Mouse (Mus musculus): ENCODE data around the gene Dcaf17. TPM values are rescaled to one million over a fixed set of nuclear protein-coding genes. Genes with fewer than 3 reads are reported as not detected.

Dcaf17 gene
- 19.0 and 22.0 TPM in 2 replicates for polyA plus RNA-seq (2014; fragmentation: Nextera tagmentation; extraction: Ambion mirVana)

DNA sequence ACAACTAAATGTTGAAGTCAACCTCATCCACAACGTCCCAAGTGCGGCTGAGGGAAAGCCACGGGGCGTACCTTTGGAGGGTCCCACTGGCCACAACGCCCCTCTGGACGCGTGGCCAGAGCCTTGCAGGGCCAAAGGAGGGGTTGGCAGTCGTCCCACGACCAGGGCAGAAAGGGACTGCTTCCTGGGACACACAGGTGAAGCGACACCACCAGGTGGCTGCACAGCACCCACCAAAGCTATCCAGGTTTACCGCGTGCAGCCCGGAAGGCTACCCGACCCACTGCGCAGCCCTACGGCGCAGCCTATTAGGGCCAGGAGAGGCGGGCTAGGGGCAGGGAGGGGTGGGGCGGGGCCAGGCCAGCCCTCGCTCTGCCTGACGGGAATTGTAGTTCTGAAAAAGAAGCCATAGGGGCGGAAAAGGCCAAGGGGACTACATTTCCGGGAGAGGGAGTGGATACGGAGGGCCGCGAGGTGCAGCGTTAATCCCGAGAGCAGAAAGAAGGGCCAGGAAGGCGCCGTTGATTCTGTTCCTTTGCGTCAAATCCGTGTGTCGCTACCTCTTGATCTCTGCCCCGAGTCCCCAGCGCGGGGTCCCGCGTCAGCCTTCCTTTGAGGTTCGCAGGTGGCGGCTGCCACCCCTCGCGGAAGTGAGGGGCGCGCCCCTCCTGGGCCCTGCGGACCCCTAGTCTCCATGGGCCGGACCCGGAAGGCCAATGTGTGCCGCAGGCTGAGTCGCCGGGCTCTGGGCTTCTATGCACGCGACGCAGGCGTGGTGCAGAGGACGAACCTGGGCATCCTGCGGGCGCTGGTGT, at the start of gene Dcaf17, which contains the start of gene Mettl8:
TSS of gene Dcaf17 (plus strand) at position 29 of the 815 bp plus-strand sequence.
TSS of gene Mettl8 (minus strand) at position 284 of the 815 bp plus-strand sequence.
- Histone ChIP-seq H3K9ac (ENCODE audit: low read length) (peak within 1 kb of the TSS; percentile 92), H3K9me3 (ENCODE audit: control insufficient read depth, low read length) (no peaks in the 10 kb centered on the region), H3K4me2 (ENCODE audit: low read length) (peak within 1 kb of the TSS; percentile 84), H3K27ac (replicated peaks in 1 of 2; ENCODE audit: control insufficient read depth in 1 of 2, insufficient read depth in 1 of 2, low read depth in 2 of 2, low read length in 2 of 2) (peak within 1 kb of the TSS; percentile 93 to 94), H3K4me1 (ENCODE audit: control insufficient read depth in 2 of 2, insufficient read depth in 2 of 2, low read length in 2 of 2) (peaks cover 0 to 4% of the 10 kb centered on the region in 2 experiments; a peak in 3 of 4 replicates), H3K27me3 (ENCODE audit: control insufficient read depth, insufficient read depth, low read length) (no peaks in the 10 kb centered on the region), H3K4me3 (ENCODE audit: control insufficient read depth in 1 of 2, insufficient read depth in 1 of 2, low read depth in 1 of 2, low read length in 2 of 2) (peak within 1 kb of the TSS; percentile 86 to 96), H3K36me3 (ENCODE audit: control insufficient read depth, insufficient read depth, low read length) (peaks cover 20% of the 10 kb centered on the region)
- ATAC-seq (ENCODE audit: insufficient number of reproducible peaks, insufficient read depth, low FRiP score, low read depth), result peak; percentile 96
- under 1% methylated on average over 56 of the region's 57 CpGs for WGBS

GRCm38 (mm10) chr2:71011816-71012215, 43.3 kb upstream of the Dcaf17 start:
- 76% methylated on average over 1 of the region's 1 CpGs for WGBS
- H3K36me3 ChIP-seq (ENCODE audit: control insufficient read depth, insufficient read depth, low read length), result no peaks in the 10 kb centered on the region
- no peak overlapping the region for H3K9ac ChIP-seq (ENCODE audit: low read length)
- H3K4me2 ChIP-seq (ENCODE audit: low read length), result no peak overlapping the region
- H3K4me1 ChIP-seq (ENCODE audit: control insufficient read depth in 2 of 2, insufficient read depth in 2 of 2, low read length in 2 of 2), result no peaks in the 10 kb centered on the region
- 0 out of 2 replicates have a peak, but pooled peaks cover 3% of the 10 kb centered on the region for H3K9me3 ChIP-seq (ENCODE audit: control insufficient read depth, low read length)
- no peaks in the 10 kb centered on the region for H3K27me3 ChIP-seq (ENCODE audit: control insufficient read depth, insufficient read depth, low read length)
- H3K27ac ChIP-seq (replicated peaks in 1 of 2; ENCODE audit: control insufficient read depth in 1 of 2, insufficient read depth in 1 of 2, low read depth in 2 of 2, low read length in 2 of 2), result no peak overlapping the region
- ATAC-seq (ENCODE audit: insufficient number of reproducible peaks, insufficient read depth, low FRiP score, low read depth), result no peak
- no peak overlapping the region for H3K4me3 ChIP-seq (ENCODE audit: control insufficient read depth in 1 of 2, insufficient read depth in 1 of 2, low read depth in 1 of 2, low read length in 2 of 2)

GRCm38 (mm10) chr2:71013521-71013920, 41.6 kb upstream of the Dcaf17 start:
- H3K4me1 ChIP-seq (ENCODE audit: control insufficient read depth in 2 of 2, insufficient read depth in 2 of 2, low read length in 2 of 2), result no peaks in the 10 kb centered on the region
- no peak overlapping the region for H3K9ac ChIP-seq (ENCODE audit: low read length)
- ATAC-seq (ENCODE audit: insufficient number of reproducible peaks, insufficient read depth, low FRiP score, low read depth), result no peak
- no peaks in the 10 kb centered on the region for H3K27me3 ChIP-seq (ENCODE audit: control insufficient read depth, insufficient read depth, low read length)
- H3K9me3 ChIP-seq (ENCODE audit: control insufficient read depth, low read length), result 0 out of 2 replicates have a peak, but pooled peaks cover 3% of the 10 kb centered on the region
- no peak overlapping the region for H3K4me2 ChIP-seq (ENCODE audit: low read length)
- WGBS, result 87% methylated on average over 7 of the region's 7 CpGs
- H3K4me3 ChIP-seq (ENCODE audit: control insufficient read depth in 1 of 2, insufficient read depth in 1 of 2, low read depth in 1 of 2, low read length in 2 of 2), result no peak overlapping the region
- H3K27ac ChIP-seq (replicated peaks in 1 of 2; ENCODE audit: control insufficient read depth in 1 of 2, insufficient read depth in 1 of 2, low read depth in 2 of 2, low read length in 2 of 2), result no peak overlapping the region
- no peaks in the 10 kb centered on the region for H3K36me3 ChIP-seq (ENCODE audit: control insufficient read depth, insufficient read depth, low read length)

GRCm38 (mm10) chr2:71019277-71019676, 35.9 kb upstream of the Dcaf17 start:
- H3K27ac ChIP-seq (replicated peaks in 1 of 2; ENCODE audit: control insufficient read depth in 1 of 2, insufficient read depth in 1 of 2, low read depth in 2 of 2, low read length in 2 of 2), result peak overlapping the region; percentile 78 to 79
- no peaks in the 10 kb centered on the region for H3K27me3 ChIP-seq (ENCODE audit: control insufficient read depth, insufficient read depth, low read length)
- H3K4me1 ChIP-seq (ENCODE audit: control insufficient read depth in 2 of 2, insufficient read depth in 2 of 2, low read length in 2 of 2), result peaks cover 4 to 9% of the 10 kb centered on the region in 2 experiments
- no peak for ATAC-seq (ENCODE audit: insufficient number of reproducible peaks, insufficient read depth, low FRiP score, low read depth)
- no peaks in the 10 kb centered on the region for H3K36me3 ChIP-seq (ENCODE audit: control insufficient read depth, insufficient read depth, low read length)
- peak overlapping the region; percentile 31; the same call in 1 of the 2 replicates for H3K9ac ChIP-seq (ENCODE audit: low read length)
- H3K4me2 ChIP-seq (ENCODE audit: low read length), result peak overlapping the region; percentile 17
- H3K4me3 ChIP-seq (ENCODE audit: control insufficient read depth in 1 of 2, insufficient read depth in 1 of 2, low read depth in 1 of 2, low read length in 2 of 2), result no peak overlapping the region
- 45% methylated on average over 9 of the region's 9 CpGs for WGBS
- H3K9me3 ChIP-seq (ENCODE audit: control insufficient read depth, low read length), result no peaks in the 10 kb centered on the region

DNA sequence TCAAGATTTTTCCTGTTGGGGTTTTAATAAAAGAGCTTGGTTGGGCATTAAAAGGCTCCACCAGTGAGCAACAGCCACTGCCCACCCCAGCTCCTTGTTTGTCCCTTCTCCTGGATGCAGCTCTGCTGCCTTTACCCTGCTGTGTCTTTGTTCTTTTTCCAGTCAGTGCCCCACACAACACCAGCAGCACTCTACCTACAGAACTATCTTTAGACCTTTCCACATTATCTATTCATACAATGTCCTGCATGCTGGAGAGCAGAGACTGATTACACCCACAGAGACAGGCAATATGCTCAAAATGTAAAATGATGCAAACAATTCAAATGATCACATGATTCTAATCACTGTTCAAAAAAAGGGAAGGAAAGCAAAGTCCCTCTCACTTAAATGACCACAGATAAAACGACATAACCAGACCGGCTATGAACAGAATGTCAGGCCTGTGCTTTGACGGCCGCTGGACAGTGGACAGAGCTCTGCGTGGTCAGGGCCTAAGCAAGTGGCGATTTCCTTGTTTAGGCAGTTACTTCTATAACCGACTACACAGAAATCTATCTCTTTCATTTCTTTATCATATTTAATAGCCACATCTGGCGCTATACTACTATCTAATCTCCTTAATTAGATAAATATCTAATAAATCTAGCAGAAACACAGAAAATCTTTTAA, 35.3 kb upstream of the Dcaf17 start:
- Histone ChIP-seq H3K36me3 (ENCODE audit: control insufficient read depth, insufficient read depth, low read length) (no peaks in the 10 kb centered on the region), H3K4me1 (ENCODE audit: control insufficient read depth in 2 of 2, insufficient read depth in 2 of 2, low read length in 2 of 2) (peaks cover 4 to 9% of the 10 kb centered on the region in 2 experiments), H3K27ac (replicated peaks in 1 of 2; ENCODE audit: control insufficient read depth in 1 of 2, insufficient read depth in 1 of 2, low read depth in 2 of 2, low read length in 2 of 2) (peak overlapping the region; percentile 78 to 79), H3K9me3 (ENCODE audit: control insufficient read depth, low read length) (no peaks in the 10 kb centered on the region), H3K27me3 (ENCODE audit: control insufficient read depth, insufficient read depth, low read length) (no peaks in the 10 kb centered on the region), H3K4me2 (ENCODE audit: low read length) (peak overlapping the region; percentile 17), H3K4me3 (ENCODE audit: control insufficient read depth in 1 of 2, insufficient read depth in 1 of 2, low read depth in 1 of 2, low read length in 2 of 2) (no peak overlapping the region), H3K9ac (ENCODE audit: low read length) (peak overlapping the region; percentile 31; the same call in 1 of the 2 replicates)
- no peak for ATAC-seq (ENCODE audit: insufficient number of reproducible peaks, insufficient read depth, low FRiP score, low read depth)
- WGBS, result 30% methylated on average over 8 of the region's 8 CpGs

GRCm38 (mm10) chr2:71020674-71021073, 34.5 kb upstream of the Dcaf17 start:
- no peak overlapping the region for H3K4me2 ChIP-seq (ENCODE audit: low read length)
- 78% methylated on average over 8 of the region's 8 CpGs for whole genome bisulfite sequencing
- peak overlapping the region in 1 of 2 experiments; percentile 22; a peak in 2 of 4 replicates for H3K27ac ChIP-seq (replicated peaks in 1 of 2; ENCODE audit: control insufficient read depth in 1 of 2, insufficient read depth in 1 of 2, low read depth in 2 of 2, low read length in 2 of 2)
- ATAC-seq (ENCODE audit: insufficient number of reproducible peaks, insufficient read depth, low FRiP score, low read depth), result no peak
- H3K9me3 ChIP-seq (ENCODE audit: control insufficient read depth, low read length), result no peaks in the 10 kb centered on the region
- no peaks in the 10 kb centered on the region for H3K27me3 ChIP-seq (ENCODE audit: control insufficient read depth, insufficient read depth, low read length)
- no peaks in the 10 kb centered on the region for H3K36me3 ChIP-seq (ENCODE audit: control insufficient read depth, insufficient read depth, low read length)
- no peak overlapping the region for H3K4me3 ChIP-seq (ENCODE audit: control insufficient read depth in 1 of 2, insufficient read depth in 1 of 2, low read depth in 1 of 2, low read length in 2 of 2)
- peaks cover 8 to 14% of the 10 kb centered on the region in 2 experiments for H3K4me1 ChIP-seq (ENCODE audit: control insufficient read depth in 2 of 2, insufficient read depth in 2 of 2, low read length in 2 of 2)
- H3K9ac ChIP-seq (ENCODE audit: low read length), result no peak overlapping the region

DNA sequence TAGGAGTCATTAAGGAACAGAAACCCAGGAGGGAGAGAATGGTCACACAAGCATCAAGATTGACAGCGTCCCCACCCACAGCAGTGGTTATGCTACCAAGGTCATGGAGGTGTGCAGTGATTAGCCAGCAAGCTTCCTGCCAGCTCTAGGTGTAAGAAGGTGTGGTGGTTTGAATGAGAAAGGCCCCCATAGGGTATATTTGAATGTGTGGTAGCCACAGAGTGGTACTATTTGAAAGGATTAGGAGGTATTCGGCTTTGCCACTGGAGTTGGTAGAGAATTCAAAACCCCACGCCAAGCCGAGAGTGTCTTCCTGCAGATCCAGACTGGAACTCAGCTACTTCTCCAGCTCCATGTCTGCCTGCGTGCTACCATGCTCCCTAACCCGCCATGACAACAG, 32.1 kb upstream of the Dcaf17 start:
- H3K9me3 ChIP-seq (ENCODE audit: control insufficient read depth, low read length), result no peaks in the 10 kb centered on the region
- no peak overlapping the region for H3K4me2 ChIP-seq (ENCODE audit: low read length)
- no peak overlapping the region for H3K9ac ChIP-seq (ENCODE audit: low read length)
- no peaks in the 10 kb centered on the region for H3K27me3 ChIP-seq (ENCODE audit: control insufficient read depth, insufficient read depth, low read length)
- no peak overlapping the region for H3K4me3 ChIP-seq (ENCODE audit: control insufficient read depth in 1 of 2, insufficient read depth in 1 of 2, low read depth in 1 of 2, low read length in 2 of 2)
- no peak for ATAC-seq (ENCODE audit: insufficient number of reproducible peaks, insufficient read depth, low FRiP score, low read depth)
- no peaks in the 10 kb centered on the region for H3K36me3 ChIP-seq (ENCODE audit: control insufficient read depth, insufficient read depth, low read length)
- H3K4me1 ChIP-seq (ENCODE audit: control insufficient read depth in 2 of 2, insufficient read depth in 2 of 2, low read length in 2 of 2), result peaks cover 9 to 26% of the 10 kb centered on the region in 2 experiments
- H3K27ac ChIP-seq (replicated peaks in 1 of 2; ENCODE audit: control insufficient read depth in 1 of 2, insufficient read depth in 1 of 2, low read depth in 2 of 2, low read length in 2 of 2), result no peak overlapping the region
- WGBS, result 93% methylated on average over 6 of the region's 6 CpGs

Measured in heart, embryonic 14.5 days (tissue).